Mouse (Mus musculus): Measurements from ENCODE around the gene Hspg2.

The Hspg2 gene

GRCm38 (mm10) chr4:137480191-137480992, 11.8 kb downstream of the Hspg2 start:
- DNase-seq (ENCODE audit: low spot score in 2 of 2): no peak

- DNase-seq (ENCODE audit: low spot score in 2 of 2): no peak
These were observed 12.4 kb downstream of the Hspg2 start for GRCm38 (mm10) chr4:137480993-137481340.

- DNase-seq (ENCODE audit: low spot score in 2 of 2): no peak
These were observed 12.9 kb downstream of the Hspg2 start for GRCm38 (mm10) chr4:137481381-137482030.

- no peak for DNase-seq (ENCODE audit: low spot score in 2 of 2)
These were observed 15.3 kb downstream of the Hspg2 start for GRCm38 (mm10) chr4:137483871-137484270.

DNA sequence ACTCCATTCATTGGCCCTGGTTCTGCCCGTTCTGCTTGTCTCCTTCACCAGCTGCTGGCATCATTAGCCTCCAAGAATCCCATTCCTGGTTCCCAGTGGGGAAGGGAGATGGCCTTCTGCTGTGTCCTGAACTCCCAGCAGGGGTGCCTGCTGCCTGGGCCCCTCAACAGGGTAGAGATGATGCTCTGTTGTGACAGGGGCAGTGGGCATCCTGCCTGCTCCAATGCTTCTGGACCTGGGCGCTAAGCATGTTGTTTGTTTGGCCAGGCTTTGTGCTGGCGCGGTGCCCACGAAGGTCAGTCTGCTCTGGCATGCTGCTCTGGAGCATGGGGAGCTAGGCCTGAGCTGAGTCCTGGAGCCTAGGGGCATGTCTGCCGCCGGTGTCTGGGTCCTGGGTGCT, 16.0 kb downstream of the Hspg2 start:
- no peak for DNase-seq (ENCODE audit: low spot score in 2 of 2)

GRCm38 (mm10) chr4:137485258-137485960, 16.8 kb downstream of the Hspg2 start:
- DNase-seq (ENCODE audit: low spot score in 2 of 2): no peak

DNA sequence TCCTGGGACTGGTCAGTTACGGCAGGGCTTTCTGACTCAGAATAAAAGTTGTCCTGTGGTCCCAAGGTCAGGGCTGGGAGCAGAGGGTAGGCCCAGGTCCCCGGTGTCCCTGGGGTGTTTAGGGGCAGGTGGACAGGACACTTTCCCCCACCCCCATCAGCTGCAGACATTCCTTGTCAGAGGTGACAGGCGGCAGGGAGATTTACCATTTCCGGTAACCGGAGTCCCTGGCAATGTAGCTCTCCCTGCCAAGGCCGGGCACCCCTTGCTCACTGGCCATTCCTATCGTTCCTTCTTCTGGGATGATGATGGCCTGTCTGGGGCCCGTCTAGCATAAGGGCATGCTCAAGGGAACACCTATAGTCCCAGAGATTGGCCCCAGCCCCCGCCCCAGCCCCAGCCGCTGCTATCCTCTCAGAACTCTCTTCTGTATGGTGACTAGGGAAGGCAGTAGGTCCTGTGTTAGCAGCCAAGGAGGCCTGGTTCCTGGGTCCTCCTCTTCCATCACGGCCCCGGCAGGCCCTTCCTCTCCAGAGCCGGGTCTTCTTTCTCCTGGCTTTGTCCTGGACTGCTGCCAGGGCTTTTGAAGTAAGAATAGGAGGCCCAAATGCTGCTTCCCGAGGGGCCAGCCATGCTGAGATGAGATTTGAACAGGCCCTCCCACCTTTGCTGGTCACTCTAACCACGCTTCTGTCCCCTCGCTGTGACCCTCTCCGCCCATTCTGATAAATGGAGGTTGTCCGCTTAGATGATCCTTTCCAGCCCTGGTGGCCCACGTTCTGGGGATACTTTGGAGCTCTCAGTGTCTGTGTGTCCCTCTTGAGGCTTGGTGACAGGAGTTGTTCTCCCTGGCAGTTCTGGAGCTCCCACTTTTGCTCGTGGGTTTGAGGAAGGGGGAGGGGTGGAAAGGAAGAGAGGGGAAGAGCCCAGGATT, 17.8 kb downstream of the Hspg2 start:
- DNase-seq (ENCODE audit: low spot score in 2 of 2): no peak

- DNase-seq (ENCODE audit: low spot score in 2 of 2): no peak
These were observed 18.9 kb downstream of the Hspg2 start for GRCm38 (mm10) chr4:137487286-137488000.

DNA sequence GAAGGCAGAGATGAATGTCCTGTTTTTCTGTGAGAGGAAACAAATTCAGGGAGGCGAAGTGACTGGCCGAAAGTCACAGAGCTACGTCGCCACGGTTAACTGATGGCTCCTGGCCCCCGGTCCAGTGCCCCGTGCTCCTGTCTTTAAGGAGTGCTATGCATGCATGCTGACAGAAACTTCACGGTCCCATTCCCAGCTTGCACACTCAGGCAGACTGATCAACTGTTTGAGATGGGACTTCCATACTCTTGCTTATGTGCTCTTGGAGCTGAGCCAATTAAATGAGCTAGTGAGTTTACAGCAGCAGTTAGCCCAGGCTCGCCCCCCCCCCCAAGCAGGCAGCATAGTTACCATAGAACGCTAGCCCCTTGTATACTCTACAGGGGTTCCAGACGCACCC, 19.5 kb downstream of the Hspg2 start:
- DNase-seq (ENCODE audit: low spot score in 2 of 2): no peak

GRCm38 (mm10) chr4:137488571-137489303, 20.2 kb downstream of the Hspg2 start:
- DNase-seq (ENCODE audit: low spot score in 2 of 2): no peak

DNA sequence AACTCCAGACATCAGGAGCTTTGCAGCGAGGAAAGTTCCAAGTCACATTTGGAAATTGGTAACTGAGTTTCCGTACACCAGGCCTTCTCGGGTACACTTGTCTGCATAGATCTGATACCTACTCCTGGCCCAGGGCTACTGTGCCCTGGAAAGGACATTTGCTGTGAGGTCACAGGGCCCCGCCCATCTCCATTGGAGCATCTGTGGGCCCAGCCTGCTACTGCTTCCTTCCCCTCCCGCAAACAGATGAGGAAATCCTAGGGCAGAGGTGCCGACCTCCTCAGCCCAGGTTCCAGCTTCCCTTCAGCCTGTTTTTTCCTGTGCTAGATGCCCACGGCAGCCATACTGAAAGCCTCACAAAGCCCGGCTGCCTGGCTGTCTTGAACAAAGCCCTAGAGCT, 21.4 kb downstream of the Hspg2 start:
- no peak for DNase-seq (ENCODE audit: low spot score in 2 of 2)

GRCm38 (mm10) chr4:137492563-137492962, 24.0 kb downstream of the Hspg2 start:
- DNase-seq (ENCODE audit: low spot score in 2 of 2): no peak

DNA sequence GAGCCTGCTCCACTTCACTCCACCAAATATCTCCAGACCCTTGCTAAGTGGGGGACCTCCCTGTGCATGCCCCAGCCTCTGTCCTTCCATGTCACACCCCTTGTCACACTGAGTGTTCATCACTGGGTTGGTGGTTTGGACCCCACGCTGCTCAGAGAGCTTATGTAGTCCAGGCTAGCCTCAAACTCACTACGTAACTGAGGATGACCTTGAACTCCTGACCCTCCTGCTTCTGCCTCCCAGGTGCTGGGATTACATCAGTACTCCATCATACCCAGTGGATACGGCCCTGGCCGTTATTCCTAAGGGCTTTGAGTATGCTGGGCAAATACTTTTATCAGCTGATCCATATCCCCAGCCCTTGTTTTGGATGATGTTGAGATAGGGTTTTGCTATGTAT, 24.6 kb downstream of the Hspg2 start:
- DNase-seq (ENCODE audit: low spot score in 2 of 2): no peak

DNA sequence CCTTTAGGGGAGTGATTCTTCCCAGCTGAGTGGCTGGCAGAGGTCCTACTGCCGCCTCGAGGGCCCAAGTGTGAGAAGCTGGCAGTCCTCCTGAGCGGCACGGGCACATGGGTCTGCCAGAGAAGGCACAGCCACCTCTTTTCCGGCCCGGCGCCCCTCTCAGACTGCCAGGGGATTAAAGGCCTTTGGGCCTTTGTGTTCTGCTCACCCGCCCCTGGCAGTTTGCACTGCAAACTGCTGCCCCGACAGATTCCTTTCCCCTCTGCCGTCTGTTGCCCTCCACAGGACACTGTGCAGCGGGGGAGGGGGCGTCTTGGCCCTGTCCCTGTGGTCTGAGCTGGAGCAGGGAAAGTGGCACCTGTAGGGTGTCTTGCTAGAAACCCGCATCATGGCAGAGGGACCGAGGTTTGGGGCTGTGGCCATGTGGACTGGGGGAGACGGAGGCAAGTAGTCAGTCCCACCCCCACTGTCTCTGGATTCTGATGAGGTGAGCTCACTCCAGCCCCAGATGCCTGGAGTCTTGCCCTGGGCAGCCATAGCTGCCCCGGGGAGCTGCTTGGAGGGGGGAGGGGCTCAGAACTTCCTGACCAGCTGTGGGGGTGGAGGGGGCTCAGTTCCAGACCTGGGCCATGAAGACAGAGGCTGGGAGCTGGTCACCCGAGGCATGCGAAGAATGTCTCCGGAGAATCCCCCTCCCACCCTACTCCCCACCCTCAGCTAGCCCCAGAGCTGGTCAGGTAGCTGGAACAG, 26.4 kb downstream of the Hspg2 start:
- DNase-seq (ENCODE audit: low spot score in 2 of 2): no peak

DNA sequence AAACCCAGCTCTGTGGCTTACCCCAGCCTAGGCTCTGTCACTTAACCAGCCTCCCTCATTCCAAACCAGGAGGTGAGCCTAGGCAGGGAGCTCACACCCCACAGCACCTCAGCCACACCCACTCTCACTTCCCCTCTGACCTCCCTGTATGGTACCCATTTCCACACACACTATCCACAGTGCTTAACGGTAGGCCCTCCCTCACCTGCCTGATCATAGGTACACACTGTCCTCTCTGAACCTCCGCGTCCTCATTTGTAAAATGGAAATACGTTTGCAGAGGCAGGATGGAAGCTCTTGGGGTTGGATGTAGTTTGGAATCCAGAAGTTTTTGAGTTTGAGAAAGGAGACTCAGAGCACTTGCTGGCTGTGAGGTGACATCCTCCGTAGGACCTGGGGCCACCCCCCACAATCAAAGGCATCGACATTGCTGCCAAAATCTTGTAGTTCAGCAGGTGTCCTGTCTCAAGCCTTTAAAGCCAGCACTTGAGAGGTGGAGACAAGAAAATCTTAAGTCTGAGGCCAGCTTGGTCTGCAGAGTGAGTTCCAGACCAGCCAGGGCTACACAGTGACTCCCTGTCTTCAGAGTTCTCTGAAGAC, 27.0 kb downstream of the Hspg2 start:
- no peak for DNase-seq (ENCODE audit: low spot score in 2 of 2)

GRCm38 (mm10) chr4:137497367-137497766, 28.8 kb downstream of the Hspg2 start:
- DNase-seq (ENCODE audit: low spot score in 2 of 2): no peak

DNA sequence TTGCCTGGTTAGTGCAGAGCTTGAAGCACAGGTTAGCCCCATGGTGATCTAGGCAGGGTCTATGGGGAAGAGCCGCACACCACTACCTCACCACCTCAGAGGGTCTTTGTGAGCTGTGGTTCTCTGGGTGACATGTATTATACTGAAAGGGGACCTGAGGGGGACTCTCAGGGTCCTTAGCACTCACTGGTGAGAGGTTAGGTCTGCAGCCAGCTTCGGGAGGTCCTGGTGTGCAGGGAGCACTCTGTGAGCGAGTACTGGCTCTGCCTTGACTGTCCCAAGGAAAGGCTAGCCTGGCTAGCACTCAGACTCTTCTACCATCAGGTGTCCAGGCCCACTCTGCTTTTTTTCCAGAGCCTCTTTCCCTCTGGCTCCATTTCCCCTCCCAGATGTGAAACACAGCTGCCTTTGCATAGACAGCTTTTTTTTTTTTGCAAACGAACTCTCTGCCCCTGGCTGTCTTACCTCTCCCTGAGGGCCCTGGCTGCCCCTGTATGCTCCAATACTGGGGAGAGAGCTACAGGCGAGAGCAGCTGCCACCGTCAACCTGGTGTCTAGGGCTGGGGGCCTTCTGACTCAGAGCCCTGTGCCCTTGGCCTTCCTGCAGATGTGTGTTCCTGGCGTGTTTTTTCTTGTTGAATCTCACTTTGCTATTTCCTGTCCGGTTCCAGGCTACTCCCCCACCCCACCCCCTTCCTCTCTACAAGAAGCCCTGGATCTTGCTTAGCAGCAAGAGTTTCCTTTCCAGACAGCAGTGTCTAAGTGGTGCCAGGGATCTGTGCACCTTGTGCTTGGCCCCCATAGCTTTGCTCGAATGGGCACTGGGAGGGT, 29.5 kb downstream of the Hspg2 start:
- no peak for DNase-seq (ENCODE audit: low spot score in 2 of 2)

DNA sequence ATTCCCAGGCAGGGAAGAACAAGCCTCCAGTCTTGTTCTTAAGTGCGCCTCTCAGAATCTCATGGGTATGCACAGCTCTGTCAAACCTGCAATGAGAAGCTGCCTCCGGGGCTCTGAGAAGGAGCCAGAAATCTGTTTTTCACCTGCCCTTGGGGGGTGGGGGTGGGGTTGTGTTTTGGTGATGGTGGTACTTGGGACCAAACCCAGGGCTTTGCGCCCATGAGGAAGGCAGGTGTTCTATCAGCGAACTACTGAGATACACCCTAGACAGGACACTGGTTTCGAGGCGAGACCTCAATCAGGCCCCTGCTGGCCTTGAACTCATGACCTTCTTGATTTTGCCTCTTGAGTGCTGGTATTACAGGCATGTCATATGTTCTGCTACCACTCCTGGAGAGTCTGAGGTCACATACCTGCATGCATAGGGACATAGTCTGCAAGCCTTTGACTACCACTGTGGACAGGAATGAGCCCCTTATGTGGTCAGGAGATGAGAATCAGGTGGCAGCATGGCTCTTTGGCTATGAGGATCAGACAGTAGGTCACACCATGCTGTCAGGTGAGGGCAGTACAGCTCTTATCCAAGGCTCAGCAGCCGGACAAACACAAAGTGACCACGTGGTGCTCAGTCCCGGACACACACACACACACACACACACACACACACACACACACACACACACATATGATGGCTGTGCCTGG, 30.5 kb downstream of the Hspg2 start:
- DNase-seq (ENCODE audit: low spot score in 2 of 2): no peak

All from right cerebral cortex, adult 2 months (tissue).